Mouse (Mus musculus) hindbrain, embryonic 14.5 days (tissue): ENCODE data around the gene Tmem150c. TPM values are rescaled to one million over a fixed set of nuclear protein-coding genes. Genes with fewer than 3 reads are reported as not detected.
A peak's percentile ranks its signal among the peaks of the same experiment; 100 is the strongest.

Experiments used
- ATAC-seq: fragments of 200-750 bp; cut with Nextera tagmentation; 2 replicates; pipeline ENCODE4 v1.8.0; 2017; ENCODE audit warnings: moderate number of reproducible peaks, mild to moderate bottlenecking, moderate TSS enrichment, moderate library complexity; ENCODE audit not compliant: low FRiP score
- DNase-seq: peaks from one replicate; pipeline ENCODE4 v3.0.0-alpha.2; 2015; ENCODE audit warnings: low spot score
- H3K27ac ChIP-seq: fragments of 300-500 bp; sonication (generic); 2 replicates; pipeline ENCODE4 v1.5.1; 2014; ENCODE audit warnings: mild to moderate bottlenecking, moderate library complexity
- H3K27me3 ChIP-seq: fragments of 300-500 bp; sonication (generic); 2 replicates; pipeline ENCODE4 v1.6.1; 2014; ENCODE audit warnings: mild to moderate bottlenecking, low read length, mixed read lengths; ENCODE audit not compliant: control insufficient read depth, insufficient read depth
- H3K36me3 ChIP-seq: fragments of 300-500 bp; sonication (generic); replicated peaks from 2 replicates; pipeline ENCODE4 v1.6.1; 2014; ENCODE audit not compliant: control insufficient read depth, insufficient read depth
- H3K4me1 ChIP-seq: fragments of 300-500 bp; sonication (generic); replicated peaks from 2 replicates; pipeline ENCODE4 v1.6.1; 2014; ENCODE audit warnings: antibody characterized with exemption, low read length, mixed read lengths; ENCODE audit not compliant: control insufficient read depth, insufficient read depth
- H3K4me2 ChIP-seq: fragments of 300-500 bp; sonication (generic); replicated peaks from 2 replicates; pipeline ENCODE4 v1.6.1; 2014; ENCODE audit warnings: mild to moderate bottlenecking, moderate library complexity
- H3K4me3 ChIP-seq: fragments of 300-500 bp; sonication (generic); replicated peaks from 2 replicates; pipeline ENCODE4 v1.5.1; 2014; ENCODE audit warnings: mild to moderate bottlenecking, low read length
- H3K9ac ChIP-seq: fragments of 300-500 bp; sonication (generic); 2 replicates; pipeline ENCODE4 v1.6.1; 2014
- H3K9me3 ChIP-seq: fragments of 300-500 bp; sonication (generic); 2 replicates; pipeline ENCODE4 v1.6.1; 2016; ENCODE audit warnings: low read length; ENCODE audit not compliant: control insufficient read depth
- WGBS: fragments of 180-500 bp; shearing (Covaris S2); extraction: QIAGEN DNeasy Blood & Tissue Kit; methylation state at CpG from one replicate; pipeline ENCODE4 v1.1.7; 2014; 5-methylcytosine and 5-hydroxymethylcytosine counted together
- polyA plus RNA-seq: library from polyadenylated mRNA; unstranded; fragments of >200 nt; fragmentation: Nextera tagmentation; extraction: Ambion mirVana; gene quantifications from 2 replicates; pipeline ENCODE4 v1.2.1, GENCODE M21; 2014

Tmem150c gene
- polyA plus RNA-seq, 1 experiment from 2014 or later = 24.2 TPM

DNA sequence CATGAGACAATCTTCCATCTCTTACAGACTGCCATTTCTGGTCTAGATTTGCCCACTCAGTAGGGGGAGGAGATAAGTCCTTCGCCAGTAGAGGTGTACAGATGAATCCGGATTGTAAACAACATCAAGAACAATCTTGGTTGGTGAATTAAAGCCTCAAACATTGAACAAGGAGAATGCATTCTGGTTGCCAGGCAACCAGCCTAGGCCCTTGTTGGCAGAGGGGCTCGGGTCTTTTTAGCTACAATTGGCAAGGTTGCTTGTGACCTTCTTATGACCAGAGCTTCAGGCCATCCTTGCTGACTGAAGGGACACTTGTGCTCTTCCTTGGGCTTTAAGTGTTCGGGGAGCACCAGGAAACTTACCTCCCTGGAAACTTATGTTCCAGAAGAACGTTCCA lies 16.5 kb upstream of the Tmem150c start:
- Histone ChIP-seq H3K4me1 (0 out of 2 replicates have a peak, but pooled peaks cover 13% of the 10 kb centered on the region), H3K36me3 (no peaks in the 10 kb centered on the region), H3K27me3 (no peaks in the 10 kb centered on the region), H3K4me3 (no peak overlapping the region), H3K4me2 (no peak overlapping the region), H3K9me3 (no peaks in the 10 kb centered on the region), H3K27ac (no peak overlapping the region), H3K9ac (no peak overlapping the region)
- WGBS = 42% methylated on average over 5 of the region's 5 CpGs
- no peak for ATAC-seq
- no peak for DNase-seq

DNA sequence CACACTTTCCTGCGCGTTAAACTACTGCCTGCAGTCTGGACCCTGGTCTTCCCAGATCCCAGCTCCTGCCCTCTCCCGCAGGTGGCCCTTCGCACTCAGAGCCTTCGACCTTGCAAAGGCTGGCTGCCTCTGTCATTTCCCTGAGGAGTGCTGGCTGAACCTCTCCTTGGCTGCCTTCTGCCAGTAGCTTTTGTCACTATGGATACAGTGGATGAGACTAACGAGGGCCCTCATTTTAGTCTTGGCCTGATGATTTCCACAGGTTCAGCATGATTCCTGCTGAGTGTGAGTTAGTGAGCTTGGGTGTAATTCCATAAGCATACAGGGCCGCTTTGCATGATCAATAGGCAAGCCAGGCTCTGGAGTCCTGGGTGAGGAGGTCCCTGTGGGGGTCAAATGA lies 16.0 kb upstream of the Tmem150c start:
- 61% methylated on average over 7 of the region's 7 CpGs for WGBS
- 0 out of 2 replicates have a peak, but pooled peaks have one; percentile 41 for ATAC-seq

DNA sequence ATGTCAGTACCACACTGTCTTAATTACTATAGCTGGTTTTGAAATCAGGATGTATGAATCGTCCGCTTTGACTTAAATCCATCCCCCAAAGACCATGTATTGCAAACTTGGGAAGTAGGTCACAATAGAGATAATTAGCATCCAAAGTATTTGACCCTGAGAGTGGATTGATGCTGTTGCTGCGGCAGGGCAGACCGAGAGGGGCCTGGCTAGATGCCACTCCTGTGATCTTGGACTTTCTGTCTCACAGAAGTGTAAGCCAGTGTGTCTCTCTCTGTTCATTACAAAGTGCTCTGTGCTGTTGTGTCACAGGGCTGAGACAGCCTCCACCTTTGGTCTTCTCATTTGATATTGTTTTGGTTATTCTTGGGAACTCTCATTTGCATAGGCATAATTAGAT lies 12.5 kb upstream of the Tmem150c start:
- no peak overlapping the region for H3K4me3 ChIP-seq
- H3K36me3 ChIP-seq = no peaks in the 10 kb centered on the region
- no peak for DNase-seq
- no peak for ATAC-seq
- no peak overlapping the region for H3K4me2 ChIP-seq
- H3K9me3 ChIP-seq = no peaks in the 10 kb centered on the region
- no peak overlapping the region for H3K27ac ChIP-seq
- H3K4me1 ChIP-seq = 0 out of 2 replicates have a peak, but pooled peaks cover 9% of the 10 kb centered on the region
- no peak overlapping the region for H3K9ac ChIP-seq
- no peaks in the 10 kb centered on the region for H3K27me3 ChIP-seq
- 43% methylated on average over 4 of the region's 4 CpGs for WGBS

More for the DNA sequence above, 16.0 kb upstream of the Tmem150c start:
- no peak overlapping the region for H3K27ac ChIP-seq
- H3K4me1 ChIP-seq = 0 out of 2 replicates have a peak, but pooled peaks cover 13% of the 10 kb centered on the region
- H3K36me3 ChIP-seq = no peaks in the 10 kb centered on the region
- no peaks in the 10 kb centered on the region for H3K9me3 ChIP-seq
- H3K27me3 ChIP-seq = no peaks in the 10 kb centered on the region
- H3K4me3 ChIP-seq = no peak overlapping the region
- H3K9ac ChIP-seq = no peak overlapping the region
- H3K4me2 ChIP-seq = no peak overlapping the region
- DNase-seq = no peak

DNA sequence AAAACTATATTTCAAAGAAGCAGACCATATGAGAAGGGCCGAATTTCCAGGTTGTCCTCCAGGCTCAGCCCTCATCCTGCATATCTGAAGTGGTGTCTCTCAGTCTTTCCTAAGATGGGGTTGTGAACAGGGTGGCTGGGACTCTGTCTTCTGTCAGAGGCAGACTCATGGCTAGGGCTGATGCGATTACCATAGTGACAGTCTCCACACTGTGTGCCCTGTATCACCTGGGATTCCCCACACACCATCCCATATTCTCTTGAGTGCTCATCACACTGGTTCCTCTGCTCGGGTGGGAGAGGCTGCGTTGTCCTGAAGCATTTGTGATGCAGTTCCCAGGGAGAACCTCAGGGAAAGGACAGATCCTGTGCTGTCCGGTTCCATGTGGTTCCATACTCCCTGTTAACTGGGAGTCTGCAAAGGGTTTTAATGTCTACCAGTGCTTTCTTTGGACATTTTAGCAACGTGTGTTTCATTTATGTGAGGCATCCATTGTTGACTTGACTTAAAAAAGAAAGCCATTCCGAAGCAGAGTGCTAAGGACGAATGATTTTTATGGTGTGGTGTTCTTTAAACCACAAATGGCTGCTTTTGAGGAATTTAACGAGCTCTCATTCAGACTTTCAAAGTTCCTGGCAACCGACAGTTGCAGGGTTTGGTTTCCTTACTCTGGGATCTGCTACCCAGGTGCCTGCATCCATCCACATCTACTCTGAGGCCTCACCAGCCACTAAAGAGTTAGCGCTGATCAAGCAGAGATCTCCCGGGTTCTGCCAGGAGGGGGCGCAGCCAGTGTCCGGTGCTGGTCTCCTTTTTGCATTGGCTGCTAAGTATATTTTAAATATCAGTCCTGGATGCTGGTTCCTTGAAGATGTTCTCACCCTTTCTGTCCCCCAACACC lies 7.2 kb upstream of the Tmem150c start:
- ATAC-seq (no peak), DNase-seq (no peak)
- Histone ChIP-seq H3K4me2 (no peak overlapping the region), H3K36me3 (no peaks in the 10 kb centered on the region), H3K4me1 (no peaks in the 10 kb centered on the region), H3K9ac (no peak overlapping the region), H3K9me3 (no peaks in the 10 kb centered on the region), H3K27me3 (no peaks in the 10 kb centered on the region), H3K4me3 (no peak overlapping the region), H3K27ac (no peak overlapping the region)
- 52% methylated on average over 14 of the region's 14 CpGs for WGBS

DNA sequence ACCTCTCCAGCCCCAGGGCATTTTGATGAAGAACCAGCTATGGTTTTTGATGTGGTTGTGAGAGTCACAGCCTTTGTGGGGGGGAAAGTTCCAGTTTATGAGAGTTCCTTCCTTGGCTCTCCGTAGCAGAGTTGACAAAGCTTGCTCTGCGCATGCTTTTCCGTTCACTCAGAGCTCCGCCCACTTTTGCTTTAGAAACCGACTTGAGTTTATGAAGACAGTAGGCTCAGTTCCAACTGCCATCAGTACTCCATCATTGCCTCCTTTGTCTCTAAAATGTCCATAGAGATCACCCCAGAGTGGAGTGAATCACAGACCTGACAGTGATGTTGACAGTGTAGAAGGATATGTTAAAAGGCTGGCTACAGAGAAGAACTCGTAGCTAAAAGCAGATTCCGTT lies 3.8 kb upstream of the Tmem150c start:
- no peaks in the 10 kb centered on the region for H3K9me3 ChIP-seq
- no peaks in the 10 kb centered on the region for H3K27me3 ChIP-seq
- H3K36me3 ChIP-seq = no peaks in the 10 kb centered on the region
- no peak for ATAC-seq
- H3K9ac ChIP-seq = no peak overlapping the region
- 61% methylated on average over 7 of the region's 7 CpGs for WGBS
- H3K27ac ChIP-seq = no peak overlapping the region
- no peak for DNase-seq
- no peak overlapping the region for H3K4me2 ChIP-seq
- H3K4me1 ChIP-seq = 0 out of 2 replicates have a peak, but pooled peaks cover 3% of the 10 kb centered on the region
- H3K4me3 ChIP-seq = no peak overlapping the region

DNA sequence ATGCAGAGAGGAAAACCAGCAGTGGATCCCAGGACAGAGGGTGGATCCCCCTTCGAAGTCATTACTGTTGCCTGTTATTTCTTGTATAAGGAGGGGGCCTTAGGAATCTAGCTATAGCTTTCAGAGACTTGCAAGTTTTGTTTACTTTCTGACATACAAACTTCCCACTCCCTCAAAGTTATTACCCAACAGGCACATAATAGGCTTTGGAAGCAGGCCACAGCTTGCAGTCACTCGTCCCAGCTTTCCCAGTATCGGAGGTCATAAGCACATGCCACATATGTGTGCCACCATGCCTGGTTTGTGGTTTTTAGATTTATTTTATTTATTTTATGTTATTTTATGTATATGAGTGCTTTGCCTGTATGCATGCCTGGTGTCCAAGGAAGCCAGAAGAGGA lies 3.2 kb upstream of the Tmem150c start:
- H3K9ac ChIP-seq = no peak overlapping the region
- no peaks in the 10 kb centered on the region for H3K27me3 ChIP-seq
- no peak overlapping the region for H3K4me3 ChIP-seq
- ATAC-seq (no peak), DNase-seq (no peak)
- H3K36me3 ChIP-seq = no peaks in the 10 kb centered on the region
- peaks cover 3% of the 10 kb centered on the region; the same call in 1 of the 2 replicates for H3K4me1 ChIP-seq
- WGBS = 86% methylated on average over 3 of the region's 3 CpGs
- H3K9me3 ChIP-seq = no peaks in the 10 kb centered on the region
- no peak overlapping the region for H3K4me2 ChIP-seq
- no peak overlapping the region for H3K27ac ChIP-seq

DNA sequence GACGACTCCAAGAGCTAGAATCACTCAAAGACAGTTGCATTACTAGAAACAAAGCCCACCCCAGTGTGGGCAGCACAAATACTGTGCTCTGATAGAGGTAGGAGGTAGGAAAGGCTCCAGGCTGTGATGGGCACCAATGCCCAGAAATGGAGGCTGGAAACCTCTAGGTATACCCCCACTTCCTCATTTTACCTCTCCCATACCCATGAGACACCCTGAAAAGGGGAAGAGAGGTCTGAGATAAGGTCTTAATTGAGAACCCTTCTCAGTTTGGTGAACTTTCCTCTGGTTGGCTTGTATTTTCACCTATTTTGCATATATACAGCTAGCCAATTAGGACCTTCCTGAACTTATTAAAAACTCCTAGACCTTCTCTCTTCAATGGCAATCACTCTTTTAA lies 2.4 kb upstream of the Tmem150c start:
- no peak for DNase-seq
- H3K27me3 ChIP-seq = no peaks in the 10 kb centered on the region
- H3K9me3 ChIP-seq = no peaks in the 10 kb centered on the region
- 85% methylated on average over 1 of the region's 1 CpGs for WGBS
- no peak overlapping the region for H3K27ac ChIP-seq
- no peak for ATAC-seq
- H3K36me3 ChIP-seq = no peaks in the 10 kb centered on the region
- no peak overlapping the region for H3K9ac ChIP-seq
- H3K4me3 ChIP-seq = no peak overlapping the region
- H3K4me2 ChIP-seq = no peak overlapping the region
- H3K4me1 ChIP-seq = peaks cover 3% of the 10 kb centered on the region; the same call in 1 of the 2 replicates

DNA sequence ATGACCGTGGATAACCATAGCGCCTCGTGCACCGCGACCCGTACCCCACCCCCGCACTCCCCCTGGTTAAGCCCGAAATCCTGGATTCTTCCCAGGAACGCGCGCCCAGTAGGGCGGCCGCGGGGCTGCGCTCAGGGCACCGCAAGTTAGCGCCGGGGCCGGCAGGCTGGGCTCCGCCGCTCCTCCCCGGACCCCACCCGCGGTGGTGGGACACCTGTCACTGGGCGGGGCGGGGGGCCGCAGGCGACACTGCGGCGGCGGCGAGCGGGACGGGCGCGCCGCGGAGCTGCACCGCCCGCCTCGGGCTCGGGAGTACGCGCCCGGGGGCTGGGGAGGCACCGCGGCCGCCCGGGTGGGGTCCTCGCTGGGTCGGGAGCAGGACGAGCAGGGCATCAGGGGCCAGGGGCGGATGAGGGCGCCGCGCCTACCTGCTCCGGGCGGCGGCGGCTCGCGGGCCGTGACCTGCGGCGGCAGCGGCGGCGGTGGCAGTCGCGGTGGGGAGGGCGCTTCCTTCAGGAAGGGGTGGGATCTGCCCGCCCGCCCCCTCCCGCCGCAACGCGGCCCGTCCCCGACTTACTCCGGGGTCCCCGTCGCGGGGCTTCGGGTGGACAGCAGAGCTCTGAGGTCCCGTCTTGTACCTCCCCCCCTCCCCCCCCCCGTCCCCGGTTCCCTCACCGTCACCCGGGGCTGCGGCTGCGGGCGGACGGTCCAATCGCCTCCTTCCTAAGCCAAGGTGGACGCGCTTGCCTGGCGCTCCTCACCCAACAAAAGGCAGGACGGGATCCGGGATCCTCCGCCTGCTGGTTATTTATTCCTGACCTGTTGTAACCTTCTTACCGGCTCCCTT lies 594 bp downstream of the Tmem150c start:
- DNase-seq (peak; percentile 54), ATAC-seq (peak; percentile 82)
- H3K4me2 ChIP-seq = peak overlapping the region; percentile 87
- peaks cover 3% of the 10 kb centered on the region; the same call in 1 of the 2 replicates for H3K4me1 ChIP-seq
- H3K9ac ChIP-seq = peak overlapping the region; percentile 89
- 2% methylated on average over 74 of the region's 101 CpGs for WGBS
- no peaks in the 10 kb centered on the region for H3K9me3 ChIP-seq
- H3K36me3 ChIP-seq = no peaks in the 10 kb centered on the region
- H3K27ac ChIP-seq = peak overlapping the region; percentile 62
- no peaks in the 10 kb centered on the region for H3K27me3 ChIP-seq
- peak overlapping the region; percentile 88 for H3K4me3 ChIP-seq

DNA sequence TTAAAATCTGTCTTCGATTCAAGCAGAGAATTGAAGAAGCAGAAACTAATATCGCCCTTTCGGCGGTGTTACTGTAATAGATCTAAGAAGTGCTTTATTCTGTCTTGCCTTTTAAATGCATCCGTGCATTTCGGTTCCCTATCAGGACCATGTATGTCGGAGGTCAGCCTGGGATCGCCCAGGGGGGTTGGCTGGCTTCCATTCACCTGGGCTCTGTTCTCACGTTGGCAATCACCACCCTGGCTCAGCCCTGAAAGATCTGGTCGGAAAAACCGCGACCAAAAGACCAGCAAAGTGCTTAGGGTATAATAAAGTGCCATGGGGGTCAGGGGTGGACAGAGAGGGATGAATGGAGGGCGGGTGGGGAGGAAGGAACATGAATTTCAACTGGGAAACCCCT lies 1.3 kb downstream of the Tmem150c start:
- Histone ChIP-seq H3K9me3 (no peaks in the 10 kb centered on the region), H3K9ac (peak overlapping the region; percentile 89), H3K27me3 (no peaks in the 10 kb centered on the region), H3K4me3 (peak overlapping the region; percentile 88), H3K36me3 (no peaks in the 10 kb centered on the region), H3K27ac (peak overlapping the region; percentile 62; the same call in 1 of the 2 replicates), H3K4me2 (peak overlapping the region; percentile 87), H3K4me1 (peaks cover 3% of the 10 kb centered on the region; the same call in 1 of the 2 replicates)
- 13% methylated on average over 13 of the region's 13 CpGs for WGBS
- ATAC-seq (no peak), DNase-seq (no peak)
